Mouse (Mus musculus): ENCODE data around the gene Cyp4f18. TPM values are rescaled to one million over a fixed set of nuclear protein-coding genes. Genes with fewer than 3 reads are reported as not detected.
"Not testable (repeated sequence)": the region's sequence is repeated elsewhere in the genome, so short reads cannot be mapped to it uniquely, and the experiment has no call there.

Cyp4f18 gene
- total RNA-seq, 4 experiments from 2014 or later: 0.25 to 1.2 (median 0.84) TPM

DNA sequence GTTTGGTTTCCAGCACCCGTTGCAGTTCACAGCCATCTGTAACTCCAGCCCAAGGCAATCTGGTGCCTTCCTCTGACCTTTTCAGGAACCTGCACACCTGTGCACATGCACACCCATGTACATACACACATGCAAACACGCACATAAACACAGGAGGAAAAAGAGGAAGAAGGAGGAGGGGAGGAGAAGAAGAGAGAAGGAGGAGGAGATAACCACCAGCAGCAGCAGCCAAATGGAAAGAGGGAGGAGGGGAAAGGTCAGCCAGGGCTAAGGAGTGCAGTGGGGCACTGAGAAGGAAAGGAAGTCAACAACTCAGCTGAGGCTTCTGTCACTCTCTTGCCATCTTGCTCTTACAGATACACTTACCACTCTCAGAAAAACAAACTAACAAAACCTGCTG is 28.4 kb downstream of the Cyp4f18 start:
- no peak for DNase-seq (ENCODE audit: low spot score)

DNA sequence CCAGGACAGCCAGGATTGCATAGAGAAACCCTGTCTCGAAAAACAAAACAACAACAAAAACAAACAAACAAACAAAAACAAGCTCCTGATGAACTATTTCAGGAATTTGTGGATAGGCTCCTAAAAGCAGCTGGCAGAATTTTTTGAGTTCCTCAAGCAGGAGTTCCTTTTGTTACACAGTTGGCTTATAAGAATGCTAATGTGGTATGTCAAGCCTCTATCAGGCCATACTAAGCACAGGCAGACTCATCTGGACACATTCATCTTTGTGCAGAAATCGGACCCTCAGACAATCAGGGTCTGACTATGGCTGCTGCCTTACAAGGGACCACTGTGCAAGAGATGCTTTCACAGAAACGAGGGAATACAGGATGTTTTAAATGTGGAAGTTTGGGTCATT is 35.2 kb downstream of the Cyp4f18 start:
- DNase-seq (ENCODE audit: low spot score): no peak

DNA sequence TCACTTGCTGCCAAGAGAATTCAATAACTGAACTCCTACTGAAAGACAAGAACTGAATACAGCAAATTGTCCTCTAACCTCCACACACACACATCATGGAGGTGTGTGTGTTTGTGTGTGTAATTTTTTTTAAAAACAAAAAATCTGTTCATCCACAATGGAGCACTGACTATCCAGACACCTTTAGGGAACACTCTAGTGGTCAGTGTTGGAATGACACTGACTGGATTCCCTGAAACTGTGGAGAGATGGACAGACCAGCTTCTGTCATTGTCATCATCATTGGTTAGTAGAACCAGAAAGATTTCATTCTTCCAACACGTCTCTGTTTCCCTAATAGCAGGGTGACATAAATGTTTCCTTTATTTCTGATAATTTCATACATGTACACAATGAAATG is 37.5 kb downstream of the Cyp4f18 start:
- no peak for DNase-seq (ENCODE audit: low spot score)

- DNase-seq (ENCODE audit: low spot score): no peak
Measured at GRCm38 (mm10) chr8:71968636-71969035, 40.8 kb downstream of the Cyp4f18 start.

GRCm38 (mm10) chr8:71968100-71968499 is 41.3 kb downstream of the Cyp4f18 start:
- no peak for DNase-seq (ENCODE audit: low spot score)

DNA sequence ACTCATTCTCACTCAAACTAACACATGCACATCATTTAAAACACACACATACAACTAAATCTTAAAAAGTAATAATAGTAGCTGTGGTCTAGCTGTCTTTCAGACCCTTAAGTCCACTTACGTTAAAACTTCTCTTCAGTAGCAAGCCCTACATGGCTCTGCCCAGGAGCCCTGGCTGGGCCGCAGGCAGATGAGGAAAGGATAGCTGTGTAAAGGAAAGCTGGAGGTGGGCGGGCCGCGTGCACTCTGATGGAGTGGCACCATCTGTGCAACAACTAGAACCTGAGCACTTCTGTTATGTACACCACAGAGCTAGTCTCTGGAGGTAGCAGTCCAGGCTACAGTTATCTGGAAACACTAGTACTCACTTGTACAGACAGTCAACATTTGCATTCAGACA is 42.2 kb downstream of the Cyp4f18 start:
- DNase-seq (ENCODE audit: low spot score): no peak

DNA sequence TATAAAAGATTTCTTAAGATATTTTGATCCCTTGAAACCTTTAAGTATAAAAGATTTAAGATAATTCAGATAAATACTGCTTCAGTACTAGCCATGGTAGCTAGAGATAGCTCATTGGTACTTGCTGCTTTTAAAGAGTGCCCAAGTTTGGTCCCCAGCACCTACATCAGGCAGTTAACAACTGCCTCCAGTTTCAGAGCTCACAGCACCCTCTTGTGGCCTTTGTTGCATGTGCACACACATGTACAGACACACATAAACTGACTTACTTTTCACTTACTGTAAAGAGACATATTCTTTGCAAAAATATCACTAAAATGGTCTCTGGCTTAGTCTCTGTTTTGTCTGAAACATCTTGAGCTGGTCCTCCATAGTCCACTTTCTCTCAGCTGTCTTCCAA is 43.0 kb downstream of the Cyp4f18 start:
- DNase-seq (ENCODE audit: low spot score): no peak

DNA sequence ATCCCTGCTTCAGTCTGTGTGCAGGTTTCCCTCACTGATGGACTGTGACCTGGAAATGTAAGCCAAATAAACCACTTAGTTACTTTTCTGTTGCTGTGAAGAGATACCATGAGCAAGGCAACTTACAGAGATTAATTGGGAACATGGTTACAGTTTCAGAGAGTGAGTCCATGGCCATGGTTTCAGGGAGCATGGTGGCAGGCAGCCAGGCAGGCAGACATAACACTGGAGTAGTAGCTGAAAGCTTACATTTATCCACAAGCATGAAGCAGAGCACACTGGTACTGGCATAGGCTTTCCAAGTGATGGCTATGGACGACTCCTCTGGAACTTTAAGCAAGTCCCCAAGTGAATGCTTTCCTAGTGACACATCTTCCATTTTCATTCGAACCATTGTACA is 44.3 kb downstream of the Cyp4f18 start:
- DNase-seq (ENCODE audit: low spot score): no peak

DNA sequence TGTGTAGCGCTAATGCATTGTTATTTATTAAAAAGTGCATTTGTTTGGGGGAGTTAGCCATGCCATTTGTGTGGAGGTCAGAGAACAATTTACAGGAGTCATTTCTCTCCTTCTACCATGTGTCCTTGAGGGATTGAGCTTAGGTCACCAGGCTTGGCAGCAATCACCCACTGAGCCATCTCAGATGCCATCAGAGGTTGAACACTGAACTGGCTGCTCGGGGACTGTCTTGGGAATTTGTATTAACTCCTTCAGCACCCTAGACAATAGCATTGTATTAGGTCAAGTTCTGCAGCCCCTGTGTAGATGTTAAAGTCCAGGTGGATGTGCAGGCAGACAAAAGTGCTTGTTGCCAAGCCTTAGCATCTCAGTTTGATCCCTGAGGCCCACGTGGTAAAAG is 45.4 kb downstream of the Cyp4f18 start:
- DNase-seq (ENCODE audit: low spot score): no peak

DNA sequence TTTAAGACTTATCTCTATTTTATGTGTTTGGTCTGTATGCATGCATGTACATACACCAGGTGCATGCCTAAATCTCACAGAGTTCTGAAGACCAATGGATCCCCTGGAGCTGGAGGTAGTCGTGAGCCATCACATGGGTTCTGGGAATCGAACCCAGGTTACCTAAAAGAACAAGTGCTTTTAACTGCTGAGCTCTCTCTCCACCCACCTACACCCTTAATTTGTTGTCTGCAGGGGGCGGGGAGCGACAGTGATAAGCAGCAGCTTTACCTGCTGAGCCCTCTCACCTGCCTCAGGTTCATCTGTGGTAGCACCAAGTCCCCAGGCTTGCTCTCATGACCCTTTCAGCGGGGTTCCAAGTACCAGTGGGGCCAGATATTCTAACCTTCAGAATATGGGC is 47.6 kb downstream of the Cyp4f18 start:
- no peak for DNase-seq (ENCODE audit: low spot score)

DNA sequence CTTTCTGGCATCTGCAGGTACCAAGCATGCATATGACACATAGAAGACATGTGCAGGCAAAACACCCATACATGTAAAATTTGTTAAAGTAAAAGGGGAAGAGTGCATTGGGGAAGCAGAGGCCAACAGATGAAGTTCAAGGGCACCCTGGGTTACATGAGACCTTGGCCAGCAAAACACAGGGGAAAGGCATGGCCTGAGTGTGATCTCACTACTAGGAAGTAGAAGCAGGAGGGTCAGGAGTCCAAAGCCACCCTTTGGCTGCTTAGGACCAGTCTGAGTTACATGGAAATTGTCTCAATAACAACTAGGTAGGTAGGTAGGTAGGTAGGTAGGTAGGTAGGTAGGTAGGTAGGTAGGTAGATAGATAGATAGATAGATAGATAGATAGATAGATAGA is 48.9 kb downstream of the Cyp4f18 start:
- DNase-seq (ENCODE audit: low spot score): no peak

DNA sequence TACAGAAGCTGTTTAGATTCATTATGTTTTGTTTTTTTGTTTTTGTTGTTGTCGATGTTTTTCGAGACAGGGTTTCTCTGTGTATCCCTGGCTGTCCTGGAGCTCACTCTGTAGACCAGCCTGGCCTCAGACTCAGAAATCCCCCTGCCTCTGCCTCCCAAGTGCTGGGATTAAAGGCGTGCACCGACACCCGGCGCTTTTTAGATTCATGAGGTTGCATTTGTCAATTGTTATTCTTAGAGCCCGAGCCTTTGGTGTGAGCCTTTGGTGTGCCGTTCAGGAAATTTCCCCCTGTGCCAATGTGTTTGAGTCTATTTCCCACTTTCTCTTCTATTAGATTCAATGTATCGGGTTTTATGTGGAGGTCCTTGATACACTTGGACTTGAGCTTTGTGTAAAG is 54.8 kb downstream of the Cyp4f18 start:
- no peak for DNase-seq (ENCODE audit: low spot score)

DNA sequence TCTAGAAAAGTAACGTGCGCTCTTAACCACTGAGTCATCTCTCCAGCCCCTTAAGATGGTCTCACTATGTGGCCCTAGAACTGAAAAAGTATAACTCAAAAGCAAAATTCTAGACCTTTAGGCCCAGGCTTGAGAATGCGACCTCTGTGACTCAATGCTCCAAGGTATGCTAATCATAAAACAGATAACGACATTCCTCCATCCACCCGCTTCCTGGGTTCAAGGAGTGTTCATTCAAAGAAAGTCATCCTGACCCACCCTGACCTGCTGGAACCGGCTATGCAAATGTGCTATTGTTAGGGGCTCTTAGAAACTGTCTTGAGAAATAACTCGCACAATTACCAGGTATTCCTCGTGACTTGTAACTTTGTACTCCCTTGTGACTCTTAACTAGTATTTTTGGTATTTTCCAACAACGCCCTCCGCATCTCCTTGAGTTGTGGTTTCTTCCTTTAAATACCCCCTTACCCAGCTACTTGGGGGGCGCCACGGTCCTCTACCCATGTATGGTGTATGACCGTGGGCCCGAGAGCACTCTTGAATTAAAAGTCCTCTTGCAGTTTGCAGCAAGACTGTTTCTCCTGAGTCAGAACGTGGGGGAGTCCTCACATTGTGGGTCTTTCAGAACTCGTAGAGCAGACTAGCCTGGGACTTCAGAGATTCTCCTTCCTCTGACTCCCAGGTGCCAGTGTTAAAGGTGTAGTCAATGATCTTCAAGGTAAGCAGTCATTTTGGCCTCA is 56.3 kb downstream of the Cyp4f18 start:
- not testable (repeated sequence) for DNase-seq (ENCODE audit: low spot score)

- DNase-seq (ENCODE audit: low spot score): no peak
Measured at GRCm38 (mm10) chr8:71952489-71952888, 56.9 kb downstream of the Cyp4f18 start.

GRCm38 (mm10) chr8:71951436-71952161 is 57.8 kb downstream of the Cyp4f18 start:
- no peak for DNase-seq (ENCODE audit: low spot score)

- peak; percentile 99 for DNase-seq (ENCODE audit: low spot score)
Measured at GRCm38 (mm10) chr8:71950482-71951221, 58.8 kb downstream of the Cyp4f18 start, which contains the start of gene Zfp961. Zfp961 (plus strand) TSS chr8:71951038.

DNA sequence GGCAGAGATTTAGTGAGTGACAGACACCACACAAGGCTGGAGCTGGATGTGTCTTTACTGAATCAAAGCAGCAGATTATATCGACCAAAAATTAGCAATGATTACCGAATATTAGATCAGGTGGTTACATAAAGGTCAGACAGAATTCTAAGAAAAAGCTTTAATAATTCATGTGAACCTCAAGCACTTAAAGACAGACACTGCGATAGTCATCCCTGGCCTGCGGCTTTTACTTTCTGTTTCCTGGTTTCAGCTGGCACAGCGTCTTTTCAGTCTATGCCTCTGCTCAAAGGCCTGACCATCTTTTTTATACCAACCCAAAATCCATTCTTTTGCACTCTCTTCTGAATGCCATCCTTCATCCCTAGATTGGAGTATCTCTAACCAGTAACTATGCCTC is 60.8 kb downstream of the Cyp4f18 start:
- no peak for DNase-seq (ENCODE audit: low spot score)

DNA sequence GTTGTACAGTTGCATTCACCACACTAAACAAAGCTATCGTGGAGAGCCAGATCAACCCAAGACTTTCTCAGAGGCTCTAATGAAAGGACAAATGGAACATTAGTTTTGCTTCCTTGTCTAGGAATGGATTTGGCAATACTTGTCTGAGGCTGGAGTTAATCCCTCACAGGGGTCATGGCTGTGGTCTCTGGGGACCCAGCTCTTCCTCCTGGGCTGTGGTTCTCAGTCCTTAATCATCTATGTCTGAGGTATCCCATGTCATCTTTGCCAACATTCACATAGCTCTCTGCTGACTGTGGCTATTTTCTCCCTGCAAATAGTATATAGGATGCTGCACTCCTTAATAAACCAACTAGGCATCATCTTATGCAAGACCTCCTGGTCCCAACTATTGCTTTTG is 67.7 kb downstream of the Cyp4f18 start:
- no peak for DNase-seq (ENCODE audit: low spot score)

DNA sequence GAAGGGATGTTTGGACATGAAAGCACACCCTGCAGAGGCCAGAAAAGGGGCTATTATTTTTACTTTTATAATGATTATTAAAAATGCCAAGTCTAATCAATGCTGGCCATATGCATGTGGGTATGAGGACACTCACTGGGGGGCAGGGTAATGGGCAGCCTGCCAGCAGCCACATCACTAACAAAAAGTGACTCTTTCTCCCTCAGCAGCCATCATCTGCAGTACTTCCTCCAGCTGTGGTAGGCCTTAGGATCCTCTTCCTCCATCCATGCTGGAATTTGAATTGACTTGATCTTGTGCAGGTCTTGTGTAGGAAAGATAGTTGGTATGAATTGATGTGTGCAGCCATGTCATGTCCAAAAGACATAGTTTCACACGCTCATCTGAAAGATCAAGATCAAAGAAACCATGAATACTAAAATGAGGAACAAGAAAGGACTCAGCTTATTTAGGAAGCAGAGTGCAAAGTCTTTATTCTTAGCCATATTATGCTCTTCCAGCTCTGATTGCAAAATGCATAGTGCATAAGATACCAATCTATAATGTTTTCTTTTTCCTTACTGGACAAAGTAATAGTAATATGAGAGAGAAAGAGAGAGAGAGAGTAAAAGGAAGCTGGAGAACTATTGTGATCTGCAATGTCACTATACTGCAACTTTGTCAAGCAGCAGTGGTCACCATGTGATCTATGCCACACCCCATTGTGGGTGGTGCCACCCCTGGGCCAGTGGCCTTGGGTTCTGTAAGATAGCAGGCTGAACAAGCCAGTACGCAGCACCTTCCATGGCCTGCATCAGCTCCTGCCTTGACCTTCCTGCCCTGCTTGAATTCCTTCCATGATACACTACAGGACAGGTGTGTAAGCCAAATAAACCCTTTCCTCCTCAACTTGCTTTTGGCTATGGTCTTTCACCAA is 68.9 kb downstream of the Cyp4f18 start:
- DNase-seq (ENCODE audit: low spot score): no peak

Measured in heart, adult 8-10 months (tissue).